Mouse (Mus musculus): ENCODE data around the gene Krtap27-1. TPM values are rescaled to one million over a fixed set of nuclear protein-coding genes. Genes with fewer than 3 reads are reported as not detected.

The Krtap27-1 gene
- polyA plus RNA-seq, 1 experiment from 2014 or later, result not detected

GRCm38 (mm10) chr16:88701072-88701864 lies 29.8 kb upstream of the Krtap27-1 start:
- no peak overlapping the region for H3K9ac ChIP-seq (ENCODE audit: low read depth, low read length)
- H3K27me3 ChIP-seq (replicated peaks; ENCODE audit: control insufficient read depth, insufficient read depth, low read length), result no peaks in the 10 kb centered on the region
- no peaks in the 10 kb centered on the region for H3K9me3 ChIP-seq (ENCODE audit: control insufficient read depth)
- H3K27ac ChIP-seq (ENCODE audit: low read depth, low read length), result no peak overlapping the region
- no peaks in the 10 kb centered on the region for H3K36me3 ChIP-seq (ENCODE audit: control insufficient read depth, insufficient read depth)
- no peak for TF ChIP-seq CTCF (IDR thresholded peaks at IDR 0.05; ENCODE audit: low read depth)
- H3K4me1 ChIP-seq (replicated peaks; ENCODE audit: control insufficient read depth, insufficient read depth, low read length), result no peaks in the 10 kb centered on the region
- no peak overlapping the region for H3K4me2 ChIP-seq (replicated peaks; ENCODE audit: low read depth)
- no peak for ATAC-seq
- no peak overlapping the region for H3K4me3 ChIP-seq (ENCODE audit: low read depth, low read length)
- WGBS, result 47% methylated on average over 4 of the region's 4 CpGs

GRCm38 (mm10) chr16:88696256-88696655 lies 24.8 kb upstream of the Krtap27-1 start:
- Histone ChIP-seq H3K36me3 (ENCODE audit: control insufficient read depth, insufficient read depth) (no peaks in the 10 kb centered on the region), H3K4me3 (ENCODE audit: low read depth, low read length) (no peak overlapping the region), H3K4me2 (replicated peaks; ENCODE audit: low read depth) (no peak overlapping the region), H3K9me3 (ENCODE audit: control insufficient read depth) (no peaks in the 10 kb centered on the region), H3K27me3 (replicated peaks; ENCODE audit: control insufficient read depth, insufficient read depth, low read length) (no peaks in the 10 kb centered on the region), H3K9ac (ENCODE audit: low read depth, low read length) (no peak overlapping the region), H3K4me1 (replicated peaks; ENCODE audit: control insufficient read depth, insufficient read depth, low read length) (no peaks in the 10 kb centered on the region), H3K27ac (ENCODE audit: low read depth, low read length) (no peak overlapping the region)
- TF ChIP-seq CTCF (IDR thresholded peaks at IDR 0.05; ENCODE audit: low read depth), result no peak
- ATAC-seq, result no peak
- 40% methylated on average over 4 of the region's 4 CpGs for WGBS

- Histone ChIP-seq H3K4me3 (ENCODE audit: low read depth, low read length) (no peak overlapping the region), H3K9me3 (ENCODE audit: control insufficient read depth) (no peaks in the 10 kb centered on the region), H3K27me3 (replicated peaks; ENCODE audit: control insufficient read depth, insufficient read depth, low read length) (no peaks in the 10 kb centered on the region), H3K9ac (ENCODE audit: low read depth, low read length) (no peak overlapping the region), H3K36me3 (ENCODE audit: control insufficient read depth, insufficient read depth) (no peaks in the 10 kb centered on the region), H3K27ac (ENCODE audit: low read depth, low read length) (no peak overlapping the region), H3K4me2 (replicated peaks; ENCODE audit: low read depth) (no peak overlapping the region), H3K4me1 (replicated peaks; ENCODE audit: control insufficient read depth, insufficient read depth, low read length) (no peaks in the 10 kb centered on the region)
- no peak for TF ChIP-seq CTCF (IDR thresholded peaks at IDR 0.05; ENCODE audit: low read depth)
- 64% methylated on average over 2 of the region's 2 CpGs for WGBS
- ATAC-seq, result no peak
These were observed 9.8 kb upstream of the Krtap27-1 start for GRCm38 (mm10) chr16:88681282-88681681.

GRCm38 (mm10) chr16:88679099-88679498 lies 7.6 kb upstream of the Krtap27-1 start:
- H3K9me3 ChIP-seq (ENCODE audit: control insufficient read depth), result no peaks in the 10 kb centered on the region
- no peaks in the 10 kb centered on the region for H3K36me3 ChIP-seq (ENCODE audit: control insufficient read depth, insufficient read depth)
- H3K27ac ChIP-seq (ENCODE audit: low read depth, low read length), result no peak overlapping the region
- no peaks in the 10 kb centered on the region for H3K27me3 ChIP-seq (replicated peaks; ENCODE audit: control insufficient read depth, insufficient read depth, low read length)
- ATAC-seq, result no peak
- 83% methylated on average over 6 of the region's 6 CpGs for WGBS
- no peak overlapping the region for H3K4me3 ChIP-seq (ENCODE audit: low read depth, low read length)
- no peak overlapping the region for H3K4me2 ChIP-seq (replicated peaks; ENCODE audit: low read depth)
- no peak overlapping the region for H3K9ac ChIP-seq (ENCODE audit: low read depth, low read length)
- no peaks in the 10 kb centered on the region for H3K4me1 ChIP-seq (replicated peaks; ENCODE audit: control insufficient read depth, insufficient read depth, low read length)
- TF ChIP-seq CTCF (IDR thresholded peaks at IDR 0.05; ENCODE audit: low read depth), result no peak

- Histone ChIP-seq H3K27ac (ENCODE audit: low read depth, low read length) (no peak overlapping the region), H3K4me3 (ENCODE audit: low read depth, low read length) (no peak overlapping the region), H3K4me2 (replicated peaks; ENCODE audit: low read depth) (no peak overlapping the region), H3K36me3 (ENCODE audit: control insufficient read depth, insufficient read depth) (no peaks in the 10 kb centered on the region), H3K27me3 (replicated peaks; ENCODE audit: control insufficient read depth, insufficient read depth, low read length) (no peaks in the 10 kb centered on the region), H3K9ac (ENCODE audit: low read depth, low read length) (no peak overlapping the region), H3K9me3 (ENCODE audit: control insufficient read depth) (no peaks in the 10 kb centered on the region), H3K4me1 (replicated peaks; ENCODE audit: control insufficient read depth, insufficient read depth, low read length) (no peaks in the 10 kb centered on the region)
- WGBS, result 68% methylated on average over 1 of the region's 1 CpGs
- peak; percentile 54; the same call in 1 of the 2 replicates for ATAC-seq
- peak; percentile 83 for TF ChIP-seq CTCF (IDR thresholded peaks at IDR 0.05; ENCODE audit: low read depth)
These were observed 14.0 kb downstream of the Krtap27-1 start for GRCm38 (mm10) chr16:88657426-88657825.

- H3K9ac ChIP-seq (ENCODE audit: low read depth, low read length), result no peak overlapping the region
- 0 out of 2 replicates have a peak, but pooled peaks cover 2% of the 10 kb centered on the region for H3K4me1 ChIP-seq (replicated peaks; ENCODE audit: control insufficient read depth, insufficient read depth, low read length)
- TF ChIP-seq CTCF (IDR thresholded peaks at IDR 0.05; ENCODE audit: low read depth), result no peak
- WGBS, result 31% methylated on average over 2 of the region's 2 CpGs
- no peak overlapping the region for H3K4me3 ChIP-seq (ENCODE audit: low read depth, low read length)
- no peaks in the 10 kb centered on the region for H3K27me3 ChIP-seq (replicated peaks; ENCODE audit: control insufficient read depth, insufficient read depth, low read length)
- H3K27ac ChIP-seq (ENCODE audit: low read depth, low read length), result no peak overlapping the region
- ATAC-seq, result peak; percentile 73
- no peaks in the 10 kb centered on the region for H3K9me3 ChIP-seq (ENCODE audit: control insufficient read depth)
- H3K36me3 ChIP-seq (ENCODE audit: control insufficient read depth, insufficient read depth), result no peaks in the 10 kb centered on the region
- H3K4me2 ChIP-seq (replicated peaks; ENCODE audit: low read depth), result no peak overlapping the region
These were observed 19.5 kb downstream of the Krtap27-1 start for GRCm38 (mm10) chr16:88651952-88652351.

Measured in intestine, postnatal 0 days (tissue).